Mouse (Mus musculus): Measurements from ENCODE around the gene Gm10273. TPM values are rescaled to one million over a fixed set of nuclear protein-coding genes. Genes with fewer than 3 reads are reported as not detected.

The Gm10273 gene
- polyA plus RNA-seq, 1 experiment from 2014 or later, result 2.4 TPM

DNA sequence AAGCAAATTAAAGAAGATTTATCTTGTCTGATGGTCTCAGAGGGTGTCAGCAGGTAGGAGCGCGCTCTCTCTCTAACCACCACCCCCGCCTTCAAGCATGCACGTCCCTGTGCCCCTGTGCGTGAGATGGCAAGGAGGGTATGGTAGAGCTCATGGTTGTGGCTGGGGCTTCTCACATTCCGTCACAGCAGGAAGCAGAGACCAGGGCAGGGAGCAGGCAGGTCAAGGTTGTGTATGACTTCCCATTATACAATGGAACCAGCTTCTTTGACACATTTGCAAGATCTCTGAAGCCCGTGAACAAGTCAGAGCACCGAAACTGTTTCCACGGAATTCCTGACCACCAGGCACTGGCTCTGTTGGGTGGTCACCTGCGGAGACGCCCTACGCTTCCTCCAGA, 14.8 kb downstream of the Gm10273 start:
- no peaks in the 10 kb centered on the region for H3K36me3 ChIP-seq
- no peak for DNase-seq (ENCODE audit: low spot score)
- WGBS, result 80% methylated on average over 12 of the region's 12 CpGs
- no peaks in the 10 kb centered on the region for H3K9me3 ChIP-seq
- H3K4me3 ChIP-seq, result no peak overlapping the region
- no peak overlapping the region for H3K27ac ChIP-seq
- H3K27me3 ChIP-seq (ENCODE audit: insufficient read depth, poor library complexity, severe bottlenecking), result no peaks in the 10 kb centered on the region
- H3K4me1 ChIP-seq (replicated peaks), result peaks cover 7% of the 10 kb centered on the region; the same call in 1 of the 2 replicates

DNA sequence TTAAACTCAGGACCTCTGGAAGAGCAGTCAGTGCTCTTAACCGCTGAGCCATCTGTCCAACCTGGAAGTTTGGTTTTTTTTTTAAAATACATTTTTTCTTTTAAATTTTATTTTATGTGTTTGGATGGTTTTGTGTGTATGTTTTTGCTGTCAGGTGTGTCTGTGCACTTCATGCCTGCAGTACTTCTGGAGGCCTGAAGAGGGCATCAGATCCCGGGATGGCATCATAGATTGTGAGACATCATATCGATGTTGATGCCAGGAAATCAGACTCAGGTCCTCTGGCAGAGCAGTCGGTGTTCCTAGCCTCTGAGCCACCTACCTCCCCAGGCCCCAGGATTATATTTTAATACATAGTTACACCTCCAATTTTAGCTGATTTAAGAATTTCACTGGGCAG, 18.3 kb downstream of the Gm10273 start:
- Histone ChIP-seq H3K4me1 (replicated peaks) (peaks cover 7% of the 10 kb centered on the region; the same call in 1 of the 2 replicates), H3K27me3 (ENCODE audit: insufficient read depth, poor library complexity, severe bottlenecking) (no peaks in the 10 kb centered on the region), H3K27ac (no peak overlapping the region), H3K4me3 (no peak overlapping the region), H3K9me3 (no peaks in the 10 kb centered on the region), H3K36me3 (no peaks in the 10 kb centered on the region)
- WGBS, result 89% methylated on average over 4 of the region's 4 CpGs
- no peak for DNase-seq (ENCODE audit: low spot score)

DNA sequence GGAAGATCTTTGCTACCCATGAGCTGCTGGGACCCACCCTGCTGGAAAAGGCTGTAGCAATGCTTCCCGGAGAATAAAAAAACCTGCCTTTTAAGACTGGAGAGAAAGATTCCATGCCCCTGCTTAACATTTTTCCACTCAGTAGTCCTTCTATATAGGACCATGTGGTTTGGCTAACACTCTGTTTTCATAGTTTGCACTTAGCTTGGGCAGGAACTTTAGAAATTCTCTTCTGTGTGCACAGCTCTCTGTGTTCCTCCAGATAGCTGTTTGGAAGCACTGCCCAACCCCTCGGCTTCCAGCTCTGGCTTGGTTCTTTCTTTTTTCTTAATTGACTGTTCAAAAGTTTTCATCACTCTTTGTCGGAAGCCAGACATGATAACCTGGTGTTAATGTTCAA, 21.2 kb downstream of the Gm10273 start:
- no peak for DNase-seq (ENCODE audit: low spot score)
- WGBS, result 91% methylated on average over 3 of the region's 3 CpGs
- Histone ChIP-seq H3K27ac (no peak overlapping the region), H3K36me3 (no peaks in the 10 kb centered on the region), H3K27me3 (ENCODE audit: insufficient read depth, poor library complexity, severe bottlenecking) (no peaks in the 10 kb centered on the region), H3K4me1 (replicated peaks) (no peaks in the 10 kb centered on the region), H3K4me3 (no peak overlapping the region), H3K9me3 (no peaks in the 10 kb centered on the region)

DNA sequence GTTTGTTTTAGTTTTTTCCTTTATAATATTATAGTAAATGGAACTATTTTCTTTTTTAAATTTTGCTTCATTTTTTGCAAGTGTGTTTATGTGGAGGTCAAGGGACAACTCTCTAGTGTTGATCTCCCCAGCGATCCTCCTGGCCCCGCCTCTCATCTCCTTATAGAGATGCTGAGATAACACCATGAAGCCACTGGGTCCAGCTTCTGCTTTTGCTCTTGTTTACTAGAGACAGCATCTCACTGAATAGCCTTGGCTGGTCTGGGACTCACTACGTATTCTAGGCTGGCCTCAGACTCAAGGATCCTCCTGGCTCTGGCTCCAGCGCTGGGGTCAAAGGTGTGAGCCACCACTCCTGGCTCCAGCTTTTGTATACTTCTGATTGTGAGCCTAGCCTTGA, 24.1 kb downstream of the Gm10273 start:
- no peaks in the 10 kb centered on the region for H3K9me3 ChIP-seq
- H3K4me3 ChIP-seq, result no peak overlapping the region
- no peak overlapping the region for H3K27ac ChIP-seq
- no peaks in the 10 kb centered on the region for H3K27me3 ChIP-seq (ENCODE audit: insufficient read depth, poor library complexity, severe bottlenecking)
- DNase-seq (ENCODE audit: low spot score), result no peak
- no peaks in the 10 kb centered on the region for H3K4me1 ChIP-seq (replicated peaks)
- H3K36me3 ChIP-seq, result no peaks in the 10 kb centered on the region
- WGBS, result 90% methylated on average over 4 of the region's 4 CpGs

DNA sequence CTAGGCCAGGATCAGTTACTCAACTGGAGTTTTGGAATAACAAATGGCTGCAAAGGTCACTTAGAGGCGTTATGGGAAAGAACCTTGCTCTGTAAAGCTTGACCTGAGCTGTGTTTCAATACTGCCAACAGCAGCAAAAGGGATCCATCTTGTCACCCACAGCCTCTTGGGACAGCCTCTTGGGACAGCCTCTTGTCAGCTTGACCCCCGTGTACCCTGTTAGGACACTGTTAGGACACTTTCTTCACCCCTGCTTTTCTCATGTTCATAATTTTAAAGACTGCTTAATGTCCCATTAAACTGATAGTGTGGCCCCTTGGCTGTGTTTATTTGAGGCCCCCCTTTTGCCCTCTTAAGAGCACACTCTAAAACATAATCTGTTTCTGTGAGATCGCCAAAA, 29.0 kb downstream of the Gm10273 start:
- Histone ChIP-seq H3K27me3 (ENCODE audit: insufficient read depth, poor library complexity, severe bottlenecking) (no peaks in the 10 kb centered on the region), H3K4me3 (no peak overlapping the region), H3K9me3 (no peaks in the 10 kb centered on the region), H3K27ac (no peak overlapping the region), H3K4me1 (replicated peaks) (no peaks in the 10 kb centered on the region), H3K36me3 (no peaks in the 10 kb centered on the region)
- DNase-seq (ENCODE audit: low spot score), result no peak
- WGBS, result 86% methylated on average over 3 of the region's 3 CpGs

DNA sequence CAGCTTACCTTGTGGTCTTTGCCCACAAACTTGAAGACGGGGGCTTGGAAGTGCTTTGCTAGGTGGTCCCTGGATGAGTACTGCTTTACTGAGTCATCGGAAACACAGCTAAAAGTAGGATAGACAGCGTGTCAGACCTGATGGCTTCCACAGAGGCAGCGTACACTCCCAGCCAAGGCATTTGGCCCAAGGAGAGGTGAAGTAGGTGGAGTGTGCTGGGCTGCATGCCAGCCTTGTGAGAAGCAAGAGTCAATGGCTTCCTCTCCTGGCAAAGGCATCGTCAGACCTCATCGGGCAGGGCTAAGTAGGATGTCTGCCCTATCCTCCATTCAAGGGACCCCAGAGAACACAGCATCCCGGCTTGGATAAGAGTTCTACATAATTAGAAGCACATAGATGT, 29.9 kb downstream of the Gm10273 start:
- Histone ChIP-seq H3K4me1 (replicated peaks) (peaks cover 8% of the 10 kb centered on the region; the same call in 1 of the 2 replicates), H3K4me3 (no peak overlapping the region), H3K27ac (no peak overlapping the region), H3K36me3 (no peaks in the 10 kb centered on the region), H3K9me3 (no peaks in the 10 kb centered on the region), H3K27me3 (ENCODE audit: insufficient read depth, poor library complexity, severe bottlenecking) (no peaks in the 10 kb centered on the region)
- 92% methylated on average over 7 of the region's 7 CpGs for WGBS
- no peak for DNase-seq (ENCODE audit: low spot score)

DNA sequence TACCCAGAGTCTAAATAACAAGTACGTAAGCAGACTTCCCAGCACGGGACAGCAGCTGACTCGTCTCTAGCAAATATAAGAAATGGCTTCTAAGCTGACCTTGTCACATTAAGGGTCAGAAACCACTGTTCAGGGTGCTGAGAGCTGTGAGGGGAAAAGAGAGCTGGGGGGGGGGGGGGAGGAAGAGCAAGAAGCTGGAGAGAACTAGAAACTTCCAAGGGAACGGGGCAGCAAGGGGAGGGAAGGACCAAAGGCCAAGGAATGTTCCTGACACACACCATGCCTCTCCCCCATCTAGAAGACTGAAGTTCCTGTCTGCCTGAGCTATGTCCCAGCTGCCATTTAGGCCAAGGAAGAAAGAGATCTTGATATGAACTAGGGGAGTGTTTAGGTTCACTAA, 30.9 kb downstream of the Gm10273 start:
- Histone ChIP-seq H3K9me3 (no peaks in the 10 kb centered on the region), H3K36me3 (no peaks in the 10 kb centered on the region), H3K27ac (no peak overlapping the region), H3K4me3 (no peak overlapping the region), H3K27me3 (ENCODE audit: insufficient read depth, poor library complexity, severe bottlenecking) (no peaks in the 10 kb centered on the region), H3K4me1 (replicated peaks) (peaks cover 14% of the 10 kb centered on the region; the same call in 1 of the 2 replicates)
- no peak for DNase-seq (ENCODE audit: low spot score)
- 71% methylated on average over 4 of the region's 4 CpGs for WGBS

DNA sequence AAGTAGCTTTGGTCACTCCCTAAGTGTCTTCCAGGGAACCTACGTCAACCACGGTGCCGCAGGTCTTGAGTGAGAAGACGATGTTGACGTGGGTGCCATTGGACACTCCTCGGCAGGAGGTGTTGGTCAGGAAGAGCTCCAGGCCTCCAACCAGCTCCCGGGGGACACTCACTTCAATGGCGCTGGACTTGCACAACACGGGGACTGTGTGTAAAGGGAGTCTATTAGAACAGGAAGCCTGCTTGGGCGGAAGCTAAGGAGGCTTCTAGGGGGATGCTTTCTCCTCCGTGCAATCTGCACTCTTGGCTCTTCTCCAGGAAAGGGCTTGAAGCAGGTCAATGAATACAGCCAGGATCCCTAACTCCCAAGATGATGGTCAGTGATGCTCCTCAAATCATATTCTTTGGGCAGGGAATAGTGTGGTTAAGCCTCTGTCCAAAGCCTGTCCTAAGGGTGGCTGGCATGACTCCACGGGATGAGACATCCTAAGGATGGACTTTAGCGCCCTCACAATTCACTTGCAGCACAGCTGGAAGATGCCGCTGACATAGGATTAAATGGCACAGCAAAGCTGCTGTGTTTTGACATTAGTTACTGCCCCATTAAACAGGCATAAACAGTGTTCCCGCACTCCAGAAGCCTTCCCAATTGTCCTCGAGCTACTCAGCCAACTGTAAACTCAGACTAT, 34.2 kb downstream of the Gm10273 start:
- H3K27me3 ChIP-seq (ENCODE audit: insufficient read depth, poor library complexity, severe bottlenecking), result no peaks in the 10 kb centered on the region
- H3K27ac ChIP-seq, result no peak overlapping the region
- DNase-seq (ENCODE audit: low spot score), result no peak
- WGBS, result 89% methylated on average over 16 of the region's 16 CpGs
- H3K9me3 ChIP-seq, result no peaks in the 10 kb centered on the region
- no peaks in the 10 kb centered on the region for H3K36me3 ChIP-seq
- peaks cover 14% of the 10 kb centered on the region; the same call in 1 of the 2 replicates for H3K4me1 ChIP-seq (replicated peaks)
- no peak overlapping the region for H3K4me3 ChIP-seq

DNA sequence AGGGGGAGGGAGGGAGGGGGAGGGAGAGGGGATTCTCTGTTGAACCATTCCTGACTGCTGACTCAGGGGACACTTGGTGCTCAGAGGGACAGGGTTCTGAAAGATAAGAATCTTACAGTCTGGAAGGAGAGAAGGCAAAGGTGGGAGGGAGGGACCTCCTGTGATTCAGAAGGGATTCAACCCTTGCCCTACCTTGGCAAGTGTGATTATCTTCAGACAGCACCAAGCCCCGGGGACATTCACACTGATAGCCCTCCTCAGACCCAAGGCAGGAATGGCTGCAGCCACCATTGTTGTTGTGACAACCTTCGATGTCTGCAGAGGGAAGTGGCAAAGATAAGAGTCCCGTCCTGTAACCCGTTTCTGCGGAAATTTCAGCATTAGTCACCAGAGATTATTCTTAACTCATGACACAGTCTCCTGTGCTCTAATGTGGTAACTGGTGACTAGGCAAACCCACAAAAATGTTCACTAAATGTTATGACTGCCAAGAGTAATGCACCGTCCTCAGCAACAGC, 35.3 kb downstream of the Gm10273 start:
- Histone ChIP-seq H3K4me1 (replicated peaks) (peaks cover 14% of the 10 kb centered on the region; the same call in 1 of the 2 replicates), H3K36me3 (no peaks in the 10 kb centered on the region), H3K4me3 (no peak overlapping the region), H3K27me3 (ENCODE audit: insufficient read depth, poor library complexity, severe bottlenecking) (no peaks in the 10 kb centered on the region), H3K27ac (no peak overlapping the region), H3K9me3 (no peaks in the 10 kb centered on the region)
- no peak for DNase-seq (ENCODE audit: low spot score)
- WGBS, result 79% methylated on average over 6 of the region's 6 CpGs

DNA sequence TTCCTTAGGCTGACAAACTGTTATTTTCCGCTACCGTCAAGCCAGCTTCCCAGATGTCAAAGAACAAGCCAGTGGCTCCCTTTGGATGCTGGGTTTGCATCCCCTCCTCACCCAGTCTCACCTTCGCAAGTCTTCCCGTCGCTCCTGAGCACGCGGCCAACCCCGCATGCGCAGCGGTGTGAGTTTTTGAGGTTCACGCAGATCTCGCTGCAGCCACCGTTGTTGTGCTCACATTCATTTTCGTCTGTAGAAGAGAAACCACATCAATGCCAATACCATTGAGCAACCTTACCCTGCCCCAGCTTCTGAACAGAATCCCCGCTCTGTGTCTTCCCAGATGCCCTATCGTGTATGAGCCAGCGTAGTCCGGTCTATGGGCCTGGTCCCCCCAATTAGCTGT, 40.3 kb downstream of the Gm10273 start:
- 95% methylated on average over 18 of the region's 18 CpGs for WGBS
- no peak for DNase-seq (ENCODE audit: low spot score)
- H3K4me1 ChIP-seq (replicated peaks), result peaks cover 3% of the 10 kb centered on the region; the same call in 1 of the 2 replicates
- H3K9me3 ChIP-seq, result no peaks in the 10 kb centered on the region
- no peaks in the 10 kb centered on the region for H3K36me3 ChIP-seq
- H3K4me3 ChIP-seq, result no peak overlapping the region
- H3K27me3 ChIP-seq (ENCODE audit: insufficient read depth, poor library complexity, severe bottlenecking), result no peaks in the 10 kb centered on the region
- H3K27ac ChIP-seq, result no peak overlapping the region

DNA sequence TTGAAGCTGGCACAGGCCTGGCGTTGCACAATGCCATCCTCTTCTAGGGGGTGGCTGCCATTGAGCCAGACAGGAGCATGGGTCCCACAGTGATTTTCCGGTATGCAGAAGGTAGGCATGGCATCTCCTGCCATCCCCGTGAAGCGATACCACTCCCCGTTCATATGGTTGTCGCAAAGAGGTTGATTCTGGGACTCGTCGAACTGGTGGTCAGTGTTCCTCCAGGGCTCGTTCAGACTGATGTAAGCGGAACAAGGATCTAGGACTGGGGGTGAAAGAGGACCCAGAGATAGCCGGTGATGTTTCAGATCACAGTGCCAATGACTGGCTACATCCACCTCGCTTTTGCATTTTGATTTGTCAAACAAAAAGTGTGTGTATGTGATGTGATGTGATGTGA, 43.2 kb downstream of the Gm10273 start:
- 96% methylated on average over 12 of the region's 12 CpGs for WGBS

DNA sequence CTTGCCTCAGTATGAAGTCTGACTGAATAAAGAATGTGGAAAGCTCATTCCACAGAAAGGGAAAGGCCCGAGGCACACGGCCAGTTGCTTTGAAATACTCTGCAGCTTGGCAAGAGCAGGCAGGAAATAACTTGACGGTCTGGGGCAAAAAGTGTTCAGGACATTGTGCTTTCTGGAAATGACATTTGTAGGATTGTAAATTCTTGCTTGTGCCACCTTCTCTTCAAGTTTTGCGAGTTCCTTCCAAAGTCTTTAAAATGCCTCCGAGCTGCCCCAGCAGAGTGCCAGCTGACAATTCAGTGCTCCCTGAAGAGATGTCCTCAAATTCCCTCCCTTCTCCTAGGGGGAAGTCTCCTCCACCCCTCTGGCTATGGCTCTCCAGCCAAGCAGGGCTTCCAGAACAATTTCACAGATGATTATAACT, 44.1 kb downstream of the Gm10273 start:
- H3K9me3 ChIP-seq, result no peaks in the 10 kb centered on the region
- 68% methylated on average over 5 of the region's 5 CpGs for WGBS
- H3K27ac ChIP-seq, result no peak overlapping the region
- DNase-seq (ENCODE audit: low spot score), result no peak
- no peaks in the 10 kb centered on the region for H3K36me3 ChIP-seq
- peaks cover 16% of the 10 kb centered on the region for H3K4me1 ChIP-seq (replicated peaks)
- H3K4me3 ChIP-seq, result no peak overlapping the region
- no peaks in the 10 kb centered on the region for H3K27me3 ChIP-seq (ENCODE audit: insufficient read depth, poor library complexity, severe bottlenecking)

More for the DNA sequence above, 43.2 kb downstream of the Gm10273 start:
- Histone ChIP-seq H3K27ac (no peak overlapping the region), H3K4me1 (replicated peaks) (peaks cover 7% of the 10 kb centered on the region; the same call in 1 of the 2 replicates), H3K36me3 (no peaks in the 10 kb centered on the region), H3K4me3 (no peak overlapping the region), H3K27me3 (ENCODE audit: insufficient read depth, poor library complexity, severe bottlenecking) (no peaks in the 10 kb centered on the region), H3K9me3 (no peaks in the 10 kb centered on the region)
- DNase-seq (ENCODE audit: low spot score), result no peak

DNA sequence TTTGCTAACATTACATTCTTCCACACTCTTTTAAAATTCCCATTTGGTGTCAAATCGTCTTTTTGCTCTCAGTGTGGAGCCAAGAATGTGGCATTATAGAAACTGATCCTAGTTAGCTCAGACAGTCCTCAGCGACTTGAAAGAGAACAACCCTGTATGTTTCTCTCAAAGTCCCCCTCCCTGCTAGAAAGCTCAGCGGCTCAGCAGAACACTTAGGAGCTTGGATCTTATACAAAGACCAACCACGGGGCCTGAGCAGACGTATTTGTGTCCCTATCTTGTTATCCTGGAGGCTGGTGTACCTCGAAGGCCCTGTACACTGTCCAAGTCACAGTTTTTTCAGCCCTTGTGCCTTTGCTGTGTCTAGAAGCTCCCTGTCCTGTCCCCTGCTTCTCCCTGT, 44.7 kb downstream of the Gm10273 start:
- Histone ChIP-seq H3K9me3 (no peaks in the 10 kb centered on the region), H3K27ac (no peak overlapping the region), H3K4me1 (replicated peaks) (peaks cover 22% of the 10 kb centered on the region), H3K4me3 (no peak overlapping the region), H3K27me3 (ENCODE audit: insufficient read depth, poor library complexity, severe bottlenecking) (no peaks in the 10 kb centered on the region), H3K36me3 (no peaks in the 10 kb centered on the region)
- DNase-seq (ENCODE audit: low spot score), result no peak
- WGBS, result 60% methylated on average over 6 of the region's 6 CpGs
